Mouse (Mus musculus) neutrophil, adult 5-6 weeks (primary cell): ENCODE data around the gene Ptpn12. TPM values are rescaled to one million over a fixed set of nuclear protein-coding genes. Genes with fewer than 3 reads are reported as not detected.

Experiments used
- total RNA-seq: library from RNA; stranded (forward); fragments of 200-1000 nt; gene quantifications from 2 replicates; pipeline ENCODE4 v1.2.3, GENCODE M21; 2017

Gene Ptpn12
- total RNA-seq, 1 experiment from 2014 or later, result 110 TPM

Other genes with a start within 250 kb of the Ptpn12 start
- 39.4 and 52.6 TPM in 2 replicates for gene Phtf2, start 173.8 kb downstream of the Ptpn12 start, total RNA-seq
- gene Tmem60, start 173.7 kb downstream of the Ptpn12 start, total RNA-seq, result 8.8 and 9.7 TPM in 2 replicates
- gene Rsbn1l, start 99.5 kb downstream of the Ptpn12 start, total RNA-seq, result 50.3 and 62.8 TPM in 2 replicates
- 72.9 and 74.7 TPM in 2 replicates for gene Gsap, start 130.3 kb upstream of the Ptpn12 start, total RNA-seq